Mouse (Mus musculus) myocyte (in vitro differentiated cells): ENCODE measurements around the gene Zfp451. TPM values are rescaled to one million over a fixed set of nuclear protein-coding genes. Genes with fewer than 3 reads are reported as not detected.

ENCODE experiments used
- H3K27me3 ChIP-seq: one replicate; pipeline ENCODE4 v1.6.1; 2011; ENCODE audit not compliant: control insufficient read depth, insufficient read depth, insufficient read length
- H3K36me3 ChIP-seq: one replicate; pipeline ENCODE4 v1.6.1; 2011; ENCODE audit not compliant: control insufficient read depth, insufficient read depth
- H3K4me2 ChIP-seq: one replicate; pipeline ENCODE4 v1.6.1; 2011; ENCODE audit warnings: low read depth, control low read depth
- H3K4me3 ChIP-seq: one replicate; pipeline ENCODE4 v1.5.1; 2011; ENCODE audit warnings: mild to moderate bottlenecking, control low read depth, moderate library complexity
- H3K79me2 ChIP-seq: one replicate; pipeline ENCODE4 v1.6.1; 2011; ENCODE audit not compliant: control insufficient read depth, insufficient read depth
- H3ac ChIP-seq: one replicate; pipeline ENCODE4 v1.6.1; 2011; ENCODE audit not compliant: control insufficient read depth, insufficient read length
- CEBPB ChIP-seq: IDR thresholded peaks from 2 replicates; pipeline ENCODE4 v1.6.1; 2011; ENCODE audit warnings: mild to moderate bottlenecking, moderate library complexity; ENCODE audit not compliant: poor library complexity, insufficient read depth, severe bottlenecking
- E2F4 ChIP-seq: IDR thresholded peaks from one replicate; pipeline ENCODE4 v1.6.1; 2011; ENCODE audit warnings: mild to moderate bottlenecking, control low read depth, moderate library complexity; ENCODE audit not compliant: insufficient read depth
- MAX ChIP-seq: IDR thresholded peaks from one replicate; pipeline ENCODE4 v1.6.1; 2011; ENCODE audit warnings: low read depth, mild to moderate bottlenecking, control low read depth
- MYOD1 ChIP-seq, 3 experiments: IDR thresholded peaks; one replicate each; pipeline ENCODE4 v1.6.1; 2011; ENCODE audit warnings: control low read depth in 2 of 3, low read depth in 2 of 3, mild to moderate bottlenecking in 2 of 3, moderate library complexity in 1 of 3; ENCODE audit not compliant: insufficient read length in 2 of 3, control insufficient read depth in 1 of 3
- MYOG ChIP-seq, 3 experiments: IDR thresholded peaks; one replicate each; pipeline ENCODE4 v1.6.1; 2011; ENCODE audit warnings: control low read depth in 2 of 3, low read depth in 2 of 3, mild to moderate bottlenecking in 2 of 3; ENCODE audit not compliant: insufficient read length in 2 of 3, control insufficient read depth in 1 of 3, insufficient read depth in 1 of 3
- POLR2A ChIP-seq: IDR thresholded peaks from one replicate; pipeline ENCODE4 v1.6.1; 2011; ENCODE audit warnings: low read depth, mild to moderate bottlenecking, control low read depth, moderate library complexity; ENCODE audit not compliant: insufficient read length
- POLR2AphosphoS2 ChIP-seq: IDR thresholded peaks from one replicate; pipeline ENCODE4 v1.6.1; 2011; ENCODE audit warnings: low read depth, control low read depth; ENCODE audit not compliant: insufficient read length
- REST ChIP-seq: IDR thresholded peaks from one replicate; pipeline ENCODE4 v1.6.1; 2011; ENCODE audit warnings: mild to moderate bottlenecking, control low read depth, moderate library complexity; ENCODE audit not compliant: insufficient read depth, insufficient read length
- SRF ChIP-seq: IDR thresholded peaks from one replicate; pipeline ENCODE4 v1.6.1; 2011; ENCODE audit warnings: low read depth; ENCODE audit not compliant: control insufficient read depth, insufficient read length
- TCF12 ChIP-seq: IDR thresholded peaks from one replicate; pipeline ENCODE4 v1.6.1; 2011; ENCODE audit warnings: mild to moderate bottlenecking, control low read depth; ENCODE audit not compliant: poor library complexity, insufficient read depth, severe bottlenecking
- TCF3 ChIP-seq: IDR thresholded peaks from one replicate; pipeline ENCODE4 v1.6.1; 2011; ENCODE audit warnings: low read depth, control low read depth; ENCODE audit not compliant: insufficient read length
- USF1 ChIP-seq: IDR thresholded peaks from one replicate; pipeline ENCODE4 v1.6.1; 2011; ENCODE audit warnings: low read depth, mild to moderate bottlenecking, control low read depth, moderate library complexity
- polyA plus RNA-seq: library from polyadenylated mRNA; unstranded; fragments of >200 nt; fragmentation: generic; extraction: Trizol; gene quantifications from one replicate; pipeline ENCODE4 v1.2.1, GENCODE M21; 2012; ENCODE audit warnings: missing spikeins

Gene Zfp451
- polyA plus RNA-seq, 1 experiment = 4.9 TPM

GRCm38 (mm10) chr1:33717636-33718035 is 96.8 kb downstream of the Zfp451 start:
- no peak overlapping the region for H3ac ChIP-seq
- TF ChIP-seq POLR2A = no peak
- no peak for TF ChIP-seq SRF
- no peak for TF ChIP-seq E2F4
- TF ChIP-seq MAX = no peak
- TF ChIP-seq MYOD1 (IDR thresholded peaks at IDR 0.05; ENCODE audit: control insufficient read depth in 1 of 3, insufficient read length in 2 of 3, low read depth in 2 of 3) = no peak
- no peak for TF ChIP-seq CEBPB
- TF ChIP-seq TCF3 = no peak
- TF ChIP-seq REST = no peak
- TF ChIP-seq USF1 = no peak
- TF ChIP-seq MYOG (IDR thresholded peaks at IDR 0.05; ENCODE audit: control insufficient read depth in 1 of 3, insufficient read depth in 1 of 3, insufficient read length in 2 of 3, low read depth in 2 of 3) = no peak
- no peak overlapping the region for H3K4me2 ChIP-seq
- no peaks in the 10 kb centered on the region for H3K27me3 ChIP-seq
- peaks cover 12% of the 10 kb centered on the region for H3K79me2 ChIP-seq
- H3K4me3 ChIP-seq = no peak overlapping the region
- peaks cover 8% of the 10 kb centered on the region for H3K36me3 ChIP-seq

- H3ac ChIP-seq = no peak overlapping the region
- H3K79me2 ChIP-seq = no peaks in the 10 kb centered on the region
- no peak overlapping the region for H3K4me2 ChIP-seq
Measured at GRCm38 (mm10) chr1:33714796-33715195, 99.6 kb downstream of the Zfp451 start.

GRCm38 (mm10) chr1:33712026-33712425 is 102.4 kb downstream of the Zfp451 start:
- no peak for TF ChIP-seq USF1
- TF ChIP-seq CEBPB = no peak
- no peak for TF ChIP-seq MYOG (IDR thresholded peaks at IDR 0.05; ENCODE audit: control insufficient read depth in 1 of 3, insufficient read depth in 1 of 3, insufficient read length in 2 of 3, low read depth in 2 of 3)
- TF ChIP-seq SRF = no peak
- TF ChIP-seq REST = no peak
- no peak for TF ChIP-seq MYOD1 (IDR thresholded peaks at IDR 0.05; ENCODE audit: control insufficient read depth in 1 of 3, insufficient read length in 2 of 3, low read depth in 2 of 3)
- no peak for TF ChIP-seq E2F4
- TF ChIP-seq POLR2AphosphoS2 = no peak
- TF ChIP-seq TCF3 = no peak
- H3K36me3 ChIP-seq = no peaks in the 10 kb centered on the region
- H3ac ChIP-seq = no peak overlapping the region
- no peaks in the 10 kb centered on the region for H3K27me3 ChIP-seq
- H3K79me2 ChIP-seq = no peaks in the 10 kb centered on the region
- H3K4me2 ChIP-seq = no peak overlapping the region
- H3K4me3 ChIP-seq = no peak overlapping the region

More at GRCm38 (mm10) chr1:33714796-33715195, 99.6 kb downstream of the Zfp451 start:
- no peaks in the 10 kb centered on the region for H3K36me3 ChIP-seq
- TF ChIP-seq USF1 = no peak
- TF ChIP-seq MYOG (IDR thresholded peaks at IDR 0.05; ENCODE audit: control insufficient read depth in 1 of 3, insufficient read depth in 1 of 3, insufficient read length in 2 of 3, low read depth in 2 of 3) = no peak
- TF ChIP-seq MYOD1 (IDR thresholded peaks at IDR 0.05; ENCODE audit: control insufficient read depth in 1 of 3, insufficient read length in 2 of 3, low read depth in 2 of 3) = no peak
- no peak for TF ChIP-seq CEBPB
- no peak for TF ChIP-seq TCF3
- no peak for TF ChIP-seq E2F4
- TF ChIP-seq SRF = no peak
- no peak for TF ChIP-seq POLR2AphosphoS2
- no peak for TF ChIP-seq TCF12
- no peak for TF ChIP-seq REST
- no peak for TF ChIP-seq MAX
- TF ChIP-seq POLR2A = no peak
- no peaks in the 10 kb centered on the region for H3K27me3 ChIP-seq
- H3K4me3 ChIP-seq = no peak overlapping the region

Other genes starting within 250 kb of the Zfp451 start
- gene Prim2, start 144.8 kb downstream of the Zfp451 start, polyA plus RNA-seq = 8.2 TPM
- gene Rab23, start 94.7 kb downstream of the Zfp451 start, polyA plus RNA-seq = 8.7 TPM
- gene Bag2, start 56.8 kb downstream of the Zfp451 start, polyA plus RNA-seq = 37.3 TPM
- gene Bend6, start 93.2 kb upstream of the Zfp451 start, polyA plus RNA-seq = 3.8 TPM
- gene Dst, start 93.6 kb upstream of the Zfp451 start, polyA plus RNA-seq = 49.7 TPM